Mouse (Mus musculus): ENCODE measurements around the gene Ldlrad1. TPM values are rescaled to one million over a fixed set of nuclear protein-coding genes. Genes with fewer than 3 reads are reported as not detected.

Gene Ldlrad1
- total RNA-seq (2021) (not detected), polyA plus RNA-seq (2012; rRNA removed) (0.15 and 0.45 TPM in 2 replicates)
- long read RNA-seq: 0 reads

GRCm38 (mm10) chr4:107208880-107209279 is at the start of gene Ldlrad1:
Ldlrad1 (plus strand) TSS chr4:107209180.
- no peak for DNase-seq

- DNase-seq: peak; percentile 40
These were observed 48.8 kb upstream of the Ldlrad1 start for GRCm38 (mm10) chr4:107160181-107160580.

GRCm38 (mm10) chr4:107163341-107163740 is 45.6 kb upstream of the Ldlrad1 start:
- no peak for DNase-seq

- DNase-seq: peak; percentile 59
These were observed 45.0 kb upstream of the Ldlrad1 start for GRCm38 (mm10) chr4:107163756-107164587.

- no peak for DNase-seq
These were observed 42.3 kb upstream of the Ldlrad1 start for GRCm38 (mm10) chr4:107166700-107167099.

- DNase-seq: no peak
These were observed 41.2 kb upstream of the Ldlrad1 start for GRCm38 (mm10) chr4:107167798-107168197.

- DNase-seq: no peak
These were observed 31.5 kb upstream of the Ldlrad1 start for GRCm38 (mm10) chr4:107177506-107177905.

- DNase-seq: peak; percentile 100
These were observed 30.7 kb upstream of the Ldlrad1 start, which contains the start of gene Tmem59 for GRCm38 (mm10) chr4:107178182-107178829. Tmem59 (plus strand) TSS chr4:107178399.

- peak; percentile 67 for DNase-seq
These were observed 30.0 kb upstream of the Ldlrad1 start, which contains the start of gene Tceanc2 for GRCm38 (mm10) chr4:107178830-107179490. Tceanc2 (minus strand) TSS chr4:107179116.

GRCm38 (mm10) chr4:107179561-107179960 is 29.4 kb upstream of the Ldlrad1 start:
- DNase-seq: no peak

GRCm38 (mm10) chr4:107180746-107181145 is 28.2 kb upstream of the Ldlrad1 start:
- no peak for DNase-seq

GRCm38 (mm10) chr4:107181866-107182265 is 27.1 kb upstream of the Ldlrad1 start:
- no peak for DNase-seq

- no peak for DNase-seq
These were observed 26.2 kb upstream of the Ldlrad1 start for GRCm38 (mm10) chr4:107182796-107183195.

GRCm38 (mm10) chr4:107183203-107183602 is 25.8 kb upstream of the Ldlrad1 start:
- peak; percentile 23 for DNase-seq

- no peak for DNase-seq
These were observed 23.3 kb upstream of the Ldlrad1 start for GRCm38 (mm10) chr4:107185703-107186102.

GRCm38 (mm10) chr4:107193841-107194240 is 15.1 kb upstream of the Ldlrad1 start:
- no peak for DNase-seq

- DNase-seq: no peak
These were observed 12.5 kb upstream of the Ldlrad1 start for GRCm38 (mm10) chr4:107196454-107196853.

- DNase-seq: peak; percentile 38
These were observed 10.9 kb upstream of the Ldlrad1 start for GRCm38 (mm10) chr4:107198072-107198471.

GRCm38 (mm10) chr4:107201779-107202178 is 7.2 kb upstream of the Ldlrad1 start:
- DNase-seq: no peak

GRCm38 (mm10) chr4:107203001-107203400 is 6.0 kb upstream of the Ldlrad1 start:
- no peak for DNase-seq

GRCm38 (mm10) chr4:107207016-107207415 is 2.0 kb upstream of the Ldlrad1 start:
- no peak for DNase-seq

GRCm38 (mm10) chr4:107210483-107211097 is 1.6 kb downstream of the Ldlrad1 start:
- DNase-seq: no peak
